Mouse (Mus musculus): ENCODE results near the gene Zfp663.

The Zfp663 gene

GRCm38 (mm10) chr2:165367868-165368439 lies 575 bp downstream of the Zfp663 start:
- no peak for DNase-seq

DNA sequence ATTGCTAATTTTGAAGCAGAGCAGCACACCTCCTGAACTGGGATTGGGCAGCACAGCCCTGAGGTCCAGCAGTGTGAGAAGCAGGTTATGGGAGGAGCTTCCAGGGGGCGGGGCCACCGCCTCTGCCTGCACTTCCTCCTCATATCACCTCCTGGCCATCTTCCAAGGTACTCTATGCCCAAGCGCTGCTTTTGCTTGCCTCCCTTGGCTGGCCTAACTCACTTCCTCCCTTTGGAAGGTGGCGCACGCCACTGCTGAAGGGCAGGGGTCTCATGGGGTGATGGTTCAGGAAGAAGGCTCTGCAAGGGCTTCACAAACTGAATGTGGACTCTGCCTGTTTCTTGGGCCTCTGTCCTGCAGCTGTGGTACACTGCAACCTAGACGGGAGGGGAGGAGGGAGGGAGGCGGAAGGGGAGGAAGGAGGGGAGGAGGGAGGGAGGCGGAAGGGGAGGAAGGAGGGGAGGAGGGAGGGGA lies 1.4 kb downstream of the Zfp663 start:
- DNase-seq, result peak; percentile 81

GRCm38 (mm10) chr2:165364334-165365091 lies 4.0 kb downstream of the Zfp663 start:
- peak; percentile 51 for DNase-seq

DNA sequence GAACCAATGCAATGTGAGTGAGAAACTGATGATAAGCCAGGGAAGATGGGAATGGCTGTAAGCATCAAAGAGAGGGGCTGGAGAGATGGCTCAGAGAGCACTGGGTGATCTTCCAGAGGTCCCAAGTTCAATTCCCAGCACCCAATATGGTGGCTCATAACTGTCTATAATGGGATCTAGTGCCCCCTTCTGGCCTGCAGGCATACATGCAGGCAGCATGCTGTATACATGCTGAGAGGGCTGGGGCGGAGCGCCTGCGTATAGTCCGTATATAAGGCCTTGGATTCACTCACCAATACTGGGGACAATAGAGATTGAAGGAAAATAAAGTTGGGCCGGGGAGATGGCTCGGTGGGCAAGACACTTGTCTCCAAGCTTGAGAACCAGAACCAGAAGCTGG lies 5.2 kb downstream of the Zfp663 start:
- no peak for DNase-seq

DNA sequence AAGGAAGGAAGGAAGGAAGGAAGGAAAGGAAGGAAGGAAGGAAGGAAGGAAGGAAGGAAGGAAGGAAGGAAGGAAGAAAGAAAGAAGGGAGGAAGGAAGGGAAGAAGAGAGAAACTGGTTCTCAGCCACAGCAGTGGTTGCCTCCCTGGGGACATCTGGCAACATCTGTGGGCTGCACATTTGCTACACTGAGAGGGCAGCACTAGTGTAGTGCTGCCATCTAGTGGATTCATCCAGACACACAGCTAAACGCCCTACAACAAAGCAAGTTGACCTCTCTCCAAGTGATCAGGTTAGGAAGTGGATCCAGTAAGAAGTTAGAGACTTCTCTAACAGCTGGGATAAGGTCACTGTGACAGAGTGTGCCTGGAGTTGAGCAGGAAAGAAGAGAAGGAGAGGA lies 7.7 kb downstream of the Zfp663 start:
- peak; percentile 70 for DNase-seq

- no peak for DNase-seq
Observed at GRCm38 (mm10) chr2:165351828-165352513, 16.6 kb downstream of the Zfp663 start.

GRCm38 (mm10) chr2:165349466-165349865 lies 19.1 kb downstream of the Zfp663 start:
- DNase-seq, result peak; percentile 30

DNA sequence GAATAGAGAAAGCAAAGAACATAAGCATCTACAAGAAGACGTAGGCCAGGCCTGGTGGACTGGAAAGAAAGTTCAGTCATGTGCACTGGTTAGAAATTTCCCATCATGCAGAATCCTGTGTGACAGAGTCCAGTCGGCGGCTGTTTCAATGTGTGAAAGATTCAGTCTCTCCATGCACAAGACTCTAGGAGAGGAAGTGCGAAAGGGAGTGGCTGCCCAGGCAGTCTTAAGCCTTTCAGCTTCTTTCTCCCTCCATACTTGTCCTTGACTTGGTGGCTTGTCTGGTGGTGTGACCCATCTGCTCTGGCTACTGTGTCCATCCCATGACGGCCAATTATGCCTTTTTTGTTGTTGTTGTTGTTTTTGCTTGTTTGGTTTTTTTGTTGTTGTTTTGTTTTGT lies 22.3 kb downstream of the Zfp663 start:
- no peak for DNase-seq

DNA sequence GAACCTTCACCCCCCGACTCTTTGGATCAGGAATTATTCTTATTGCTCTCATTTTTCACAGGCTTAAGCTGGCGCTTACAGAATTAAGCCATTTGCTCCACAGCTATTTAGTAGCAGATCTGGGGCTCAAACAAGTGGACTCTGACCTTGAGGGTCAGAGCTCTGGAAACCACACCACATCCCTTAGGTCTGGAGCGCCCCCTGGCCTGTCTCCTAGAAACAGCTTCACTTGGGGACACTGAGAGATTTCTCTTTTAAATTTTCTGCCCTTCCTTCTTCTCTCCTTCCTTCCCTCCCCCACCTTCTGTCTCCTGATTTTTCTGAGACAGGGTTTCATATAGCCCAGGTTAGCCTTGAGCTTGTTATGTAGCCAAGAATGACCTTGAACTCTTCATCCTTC lies 31.3 kb downstream of the Zfp663 start:
- DNase-seq, result peak; percentile 84

DNA sequence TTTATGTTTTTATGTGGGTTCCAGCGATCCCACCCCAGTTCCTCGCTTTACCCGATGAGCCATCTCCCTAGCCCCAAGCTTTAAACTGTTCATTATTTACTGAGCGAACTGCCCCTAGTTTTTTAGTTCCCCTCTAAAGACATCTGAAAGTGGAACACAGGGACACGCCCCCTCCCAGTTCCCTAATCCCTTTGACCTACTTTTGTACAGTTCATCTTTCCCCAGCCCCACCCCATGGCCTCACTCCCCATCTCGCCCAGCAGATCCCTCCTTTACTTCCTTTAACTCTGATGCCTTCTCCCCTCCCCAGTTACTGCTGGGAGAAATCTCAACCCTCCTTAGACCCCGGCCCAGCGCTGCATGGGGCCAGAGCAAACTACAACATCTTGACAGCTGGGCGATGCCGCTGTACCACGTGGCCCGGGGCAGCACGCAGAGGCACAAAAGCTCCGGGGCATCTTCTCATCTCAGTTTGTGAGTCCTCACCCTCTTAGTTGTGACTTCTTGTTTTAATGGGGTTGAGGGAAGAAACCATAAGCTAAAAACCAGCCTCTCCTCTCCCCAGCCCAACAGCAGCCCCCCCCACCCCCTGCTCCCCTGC lies 35.8 kb downstream of the Zfp663 start:
- DNase-seq, result no peak

GRCm38 (mm10) chr2:165329703-165330102 lies 38.8 kb downstream of the Zfp663 start:
- no peak for DNase-seq

DNA sequence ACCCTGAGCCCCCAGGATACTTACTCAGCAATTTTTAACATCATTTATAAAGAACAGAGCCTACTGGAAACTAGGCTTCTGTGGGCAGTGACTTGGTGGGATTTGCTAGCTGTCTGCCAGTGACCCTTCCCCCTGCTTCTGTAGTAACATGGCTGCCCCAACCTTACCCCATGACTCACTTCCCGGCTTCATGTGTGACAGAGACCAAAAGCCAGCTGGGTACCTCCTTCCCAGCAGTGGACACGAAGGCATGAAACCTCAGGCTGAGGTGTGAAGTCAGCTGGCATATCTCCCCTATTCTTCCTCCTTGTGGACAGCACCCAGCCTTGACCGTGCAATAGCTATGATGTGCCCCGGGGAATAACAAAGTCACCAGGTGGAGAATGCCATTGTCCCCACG lies 39.8 kb downstream of the Zfp663 start:
- DNase-seq, result no peak

DNA sequence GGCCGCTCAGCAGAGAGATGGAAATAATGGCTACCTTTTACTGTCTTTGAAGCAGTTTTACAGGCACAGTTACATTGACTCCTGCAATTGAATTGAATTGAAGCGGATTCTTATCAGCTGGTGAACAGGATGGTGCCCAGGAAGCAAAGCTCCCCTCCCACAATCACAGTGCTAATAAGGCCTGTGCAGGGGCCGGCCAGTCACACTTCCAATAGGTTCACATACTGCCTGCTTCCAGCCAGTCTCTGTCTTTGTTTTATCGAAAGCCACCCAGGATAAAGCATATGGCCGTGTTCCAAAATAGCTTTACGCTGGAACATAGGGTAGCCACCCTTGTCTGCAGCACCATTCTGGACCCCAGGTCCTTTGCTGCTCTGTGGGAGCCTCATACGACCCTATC lies 41.1 kb downstream of the Zfp663 start:
- no peak for DNase-seq

- DNase-seq, result peak; percentile 99
Observed at GRCm38 (mm10) chr2:165326304-165327190, 42.0 kb downstream of the Zfp663 start, which contains the start of gene Elmo2. Gene Elmo2, minus strand, starts transcription at chr2:165326479.

GRCm38 (mm10) chr2:165325521-165326303 lies 42.8 kb downstream of the Zfp663 start:
- DNase-seq, result no peak

GRCm38 (mm10) chr2:165323928-165324327 lies 44.6 kb downstream of the Zfp663 start:
- peak; percentile 53 for DNase-seq

DNA sequence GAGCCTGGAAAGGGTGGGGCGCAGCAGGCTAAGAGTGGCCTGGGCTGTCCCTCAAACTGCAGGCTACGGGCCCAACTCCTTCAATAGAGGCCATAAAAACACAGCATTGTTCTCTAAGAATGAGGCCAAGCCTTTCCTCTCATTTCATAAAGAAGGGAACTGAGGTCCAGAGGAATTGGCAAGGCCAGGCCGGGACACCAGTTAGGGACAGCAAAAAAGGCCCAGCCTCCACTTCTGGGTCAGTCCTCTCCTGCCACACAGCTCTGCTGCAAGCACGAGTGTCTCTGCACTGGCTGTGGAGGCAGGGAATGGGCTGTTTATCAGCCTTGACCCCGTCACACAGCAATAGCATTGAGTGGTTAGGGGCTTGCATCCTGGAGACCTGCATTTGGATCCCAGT lies 45.0 kb downstream of the Zfp663 start:
- DNase-seq, result no peak

GRCm38 (mm10) chr2:165321981-165322735 lies 46.4 kb downstream of the Zfp663 start:
- DNase-seq, result no peak

GRCm38 (mm10) chr2:165321381-165321888 lies 47.1 kb downstream of the Zfp663 start:
- DNase-seq, result no peak

GRCm38 (mm10) chr2:165320531-165321150 lies 47.9 kb downstream of the Zfp663 start:
- DNase-seq, result peak; percentile 64

Data from kidney, postnatal 14 days (tissue).